8 mouse cellular contexts compared by ENCODE assay signal in the genomic region with DNA sequence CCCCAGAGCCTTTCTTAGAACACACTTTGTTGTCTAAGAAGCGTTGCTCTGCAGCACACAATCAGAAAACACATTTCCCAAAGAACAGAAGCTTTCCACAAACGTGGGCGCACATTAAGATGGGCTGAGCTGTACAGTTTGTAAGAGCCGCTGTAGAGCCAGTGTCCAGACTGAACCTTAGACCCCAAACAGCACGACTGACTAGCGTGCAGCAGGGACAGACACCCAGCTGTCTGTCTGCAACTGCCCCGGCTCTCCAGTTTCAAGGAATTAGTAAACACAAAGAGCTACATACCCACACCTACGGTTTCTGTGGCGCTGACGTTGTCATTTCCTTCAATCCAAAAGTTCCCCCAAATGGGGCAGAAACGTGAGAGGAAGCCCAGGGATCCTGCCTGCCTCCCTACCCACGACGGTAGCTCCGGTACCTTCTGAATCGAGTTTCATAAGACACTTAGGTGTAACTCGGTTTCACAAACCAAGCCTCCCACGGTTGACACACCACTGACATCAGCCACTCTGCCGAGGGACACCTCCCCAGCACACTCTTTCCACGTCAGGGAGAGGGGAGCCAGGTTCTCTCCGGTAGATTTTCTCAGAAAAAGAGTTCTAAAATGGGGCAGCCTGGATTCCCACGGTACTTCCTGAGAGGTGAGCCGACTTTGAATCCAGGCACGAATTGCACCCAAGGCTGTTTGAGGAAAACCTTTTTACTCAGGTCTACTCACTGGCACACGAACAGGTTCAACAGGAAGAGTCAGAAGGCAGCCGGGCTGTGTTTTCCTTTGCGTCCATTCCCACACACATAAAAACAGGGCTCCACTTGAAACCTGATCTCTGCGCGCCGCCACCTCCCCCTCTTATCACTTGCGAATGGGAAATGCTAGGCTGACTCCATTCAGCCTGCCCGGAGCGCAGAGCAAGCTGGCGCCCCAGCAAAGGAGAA. TPM values are rescaled to one million over a fixed set of nuclear protein-coding genes. Genes with fewer than 3 reads are reported as not detected.
DNase-seq lines count a peak whose midpoint lies in the region; ATAC-seq lines count a peak whose summit lies in the region.

No protein-coding gene starts in this region.

- H3K9me3 ChIP-seq in stomach, embryonic 15.5 days: no peaks in the 10 kb centered on the region

- H3K4me3 ChIP-seq in stomach, embryonic 15.5 days (replicated peaks): peak overlapping the region; percentile 47

- peak overlapping the region; percentile 32 for H3K9ac ChIP-seq in stomach, embryonic 15.5 days

- no peaks in the 10 kb centered on the region for H3K4me1 ChIP-seq in stomach, embryonic 15.5 days

- no peaks in the 10 kb centered on the region for H3K36me3 ChIP-seq in stomach, embryonic 15.5 days

- DNase-seq in 416B (ENCODE audit: low read depth): peak; percentile 67
- peak; percentile 59 for DNase-seq in T-cell, adult 2 months (ENCODE audit: low spot score)
- DNase-seq in fat pad, adult 2 months (ENCODE audit: extremely low read depth, low read depth, low spot score): peak; percentile 88
- peak; percentile 59 to 68 for DNase-seq in heart, postnatal 14 days
- peak; percentile 69 to 74 for DNase-seq in kidney, postnatal 36 days
- DNase-seq in right cerebral cortex, adult 18-20 months: no peak

- intact Hi-C loops in heart, postnatal 14 days (cut with DNase I): loop anchor here (2.0 kb wide), 2 partner anchors 33 to 41 kb away; no protein-coding TSS in a partner anchor

- ATAC-seq in megakaryocyte-erythroid progenitor cell, adult 5-6 weeks (replicated peaks; ENCODE audit: low FRiP score, low TSS enrichment, poor library complexity, severe bottlenecking): peak; percentile 84
- ATAC-seq in stomach, embryonic 15.5 days (ENCODE audit: insufficient read depth, low FRiP score, low read depth): peak; percentile 85

- 3% methylated on average over 33 of the region's 33 CpGs for WGBS in stomach, embryonic 15.5 days

- peak overlapping the region; percentile 84 for H3K4me2 ChIP-seq in stomach, embryonic 15.5 days

- H3K27me3 ChIP-seq in stomach, embryonic 15.5 days (replicated peaks): no peaks in the 10 kb centered on the region

- peak overlapping the region; percentile 87 for H3K27ac ChIP-seq in stomach, embryonic 15.5 days

RNA-seq across cellular contexts. Expression of a gene that starts 59.3 kb away (rescaled TPM):
- 10 to 100 TPM; 50.2 to 55.6 TPM for total RNA-seq in heart, postnatal 14 days (2021)
- total RNA-seq in megakaryocyte-erythroid progenitor cell, adult 5-6 weeks (2014; fragmentation: Nextera tagmentation): not detected in 2 replicates
- total RNA-seq in megakaryocyte-erythroid progenitor cell, adult 5-6 weeks (2017): not detected in 2 replicates
- polyA plus RNA-seq in stomach, embryonic 15.5 days (2015; fragmentation: Nextera tagmentation; extraction: Ambion mirVana): 0.19 and 0.41 TPM in 2 replicates

Comparison
In these comparisons a context has a peak if more than half of its experiments do, and no peak if none do; other contexts are left out.
1. RNA of a gene that starts 59.3 kb away (total RNA-seq): 50.2 to 55.6 TPM in heart, postnatal 14 days; not detected in megakaryocyte-erythroid progenitor cell, adult 5-6 weeks; every median in the first group is over 10 times any median in the second.